Mouse (Mus musculus) cerebellum, adult 11 months (tissue): Measurements from ENCODE around the gene Arhgef18.
A peak's percentile ranks its signal among the peaks of the same experiment; 100 is the strongest.

Experiments used
- DNase-seq: peaks from one replicate; pipeline ENCODE4 v3.0.0; 2022

The Arhgef18 gene

DNA sequence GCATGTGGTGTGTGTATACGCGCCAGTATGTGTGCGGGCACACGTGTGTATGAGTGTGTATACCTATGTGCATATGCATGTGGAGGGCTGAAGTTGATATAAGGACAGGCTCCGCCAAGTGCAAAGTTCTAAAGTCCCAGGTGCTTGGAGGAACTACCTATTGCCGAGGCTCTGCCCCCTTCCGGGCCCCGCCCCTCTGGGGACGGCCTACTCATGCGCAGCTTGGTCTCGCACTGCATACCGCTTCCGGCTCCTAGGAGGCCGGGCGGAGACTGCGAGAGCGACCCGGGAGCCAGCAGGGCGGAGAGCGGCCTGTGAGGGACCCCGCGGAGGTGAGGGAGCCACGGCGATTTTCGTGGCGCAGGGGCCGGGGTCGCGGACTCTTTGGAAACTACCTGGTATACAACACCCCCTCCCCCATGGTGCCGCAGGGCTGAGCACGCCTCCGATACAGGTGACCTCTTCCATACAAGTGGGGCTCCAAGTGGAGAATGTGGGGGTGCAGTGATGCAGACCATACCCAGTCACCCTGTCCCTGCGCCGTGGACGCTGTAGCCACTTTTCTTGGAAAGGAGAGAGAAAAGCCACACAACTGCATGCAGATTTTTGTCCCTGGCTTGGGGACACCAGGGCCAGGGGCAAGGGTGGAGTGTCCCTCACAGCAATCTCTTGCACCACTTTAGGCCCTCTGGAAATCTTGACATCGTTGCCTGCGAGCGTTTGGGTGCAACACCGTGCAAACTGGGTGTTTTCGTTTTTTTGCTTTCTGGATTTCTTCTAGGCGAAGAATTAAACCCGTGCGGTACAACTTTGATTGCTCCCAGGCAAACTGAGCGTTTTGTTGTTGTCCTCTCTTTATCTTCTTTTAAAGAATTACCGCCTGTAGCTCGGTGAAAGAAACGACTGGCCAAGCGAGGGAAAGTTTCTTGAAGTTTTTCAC is at the start of gene Arhgef18:
Gene Arhgef18 (plus strand): TSS at position 236 of the 940 bp plus-strand sequence.
- DNase-seq: peak; percentile 77

DNA sequence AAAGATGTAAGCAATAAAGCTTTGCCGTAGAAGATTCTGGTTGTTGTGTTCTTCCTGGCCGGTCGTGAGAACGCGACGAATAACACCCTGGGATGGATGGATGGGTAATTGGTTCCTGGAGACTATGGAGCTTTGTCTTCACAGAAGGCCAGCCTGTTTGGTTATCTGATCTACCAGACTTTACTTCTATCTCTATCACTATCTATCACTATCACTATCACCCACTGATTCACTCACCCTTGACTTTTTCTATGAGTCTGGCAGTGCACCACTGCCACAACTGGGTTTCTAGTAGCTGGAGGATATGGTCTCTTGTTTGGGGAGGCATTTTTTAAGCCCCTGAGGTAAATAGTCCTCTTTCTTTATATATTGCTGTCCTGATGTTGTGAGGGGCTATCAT is 47.5 kb upstream of the Arhgef18 start:
- DNase-seq: no peak

DNA sequence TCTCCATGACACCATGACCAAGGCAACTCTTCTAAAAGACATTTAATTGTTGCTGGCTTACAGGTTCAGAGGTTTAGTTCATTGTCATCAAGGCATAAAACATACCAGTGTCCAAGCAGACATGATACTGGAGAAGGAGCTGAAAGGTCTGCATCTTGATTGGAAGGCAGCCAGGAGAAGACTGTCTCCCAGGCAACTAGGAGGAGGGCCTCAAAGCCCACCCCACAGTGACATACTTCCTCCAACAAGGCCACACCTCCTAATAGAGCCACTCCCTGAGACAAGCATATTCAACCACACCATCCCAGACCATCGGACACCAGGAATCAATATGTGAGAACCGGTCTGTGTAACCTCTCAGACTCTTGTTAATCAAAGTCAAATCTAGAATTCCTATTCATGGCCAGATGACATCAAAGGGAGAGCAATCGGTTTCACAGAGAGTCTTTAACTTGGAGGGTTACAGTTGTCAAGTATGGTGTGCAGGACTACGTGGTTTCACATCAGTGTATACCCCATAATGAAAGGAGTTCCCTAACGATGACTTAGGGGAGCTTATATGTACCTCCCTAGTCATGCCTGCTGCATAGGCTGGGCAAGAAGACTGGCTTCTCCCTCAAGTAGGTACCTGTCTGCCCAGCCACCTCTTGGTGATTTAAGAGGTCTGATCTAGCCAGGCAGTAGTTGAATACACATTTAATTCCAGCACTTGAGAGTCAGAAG is 46.0 kb upstream of the Arhgef18 start:
- DNase-seq: no peak

DNA sequence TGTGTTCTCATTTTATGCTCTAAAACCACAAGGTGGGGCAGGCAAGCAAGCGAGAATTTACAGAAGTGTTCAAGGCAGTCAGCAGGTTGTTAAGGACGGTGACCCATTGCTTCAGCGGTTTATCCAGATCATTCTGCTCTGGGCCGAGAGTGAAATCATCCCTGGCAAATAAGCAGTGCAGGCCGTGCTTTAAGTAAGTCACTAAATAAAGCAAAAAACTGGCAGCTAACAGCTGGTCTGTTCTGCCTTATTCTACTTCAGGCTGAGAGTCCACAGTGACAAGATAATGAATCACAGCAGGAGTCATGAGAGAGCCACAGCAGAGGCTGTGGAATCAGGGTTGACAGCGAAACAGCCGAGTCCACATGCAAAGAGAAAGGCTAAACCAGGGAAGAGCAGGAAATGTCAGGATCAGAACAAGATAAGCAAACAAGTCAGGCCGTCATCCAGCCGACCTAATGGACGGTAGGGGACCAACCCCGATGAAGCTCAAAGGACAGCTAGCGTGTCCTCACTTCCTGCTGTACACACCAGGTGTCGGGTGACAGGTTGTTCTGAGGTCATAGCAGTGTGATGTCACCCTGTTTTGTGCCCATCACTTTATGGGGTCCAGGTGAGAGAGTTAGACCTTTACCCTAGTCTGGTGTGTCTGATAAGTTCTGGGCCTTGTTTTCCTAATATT is 44.5 kb upstream of the Arhgef18 start:
- no peak for DNase-seq

DNA sequence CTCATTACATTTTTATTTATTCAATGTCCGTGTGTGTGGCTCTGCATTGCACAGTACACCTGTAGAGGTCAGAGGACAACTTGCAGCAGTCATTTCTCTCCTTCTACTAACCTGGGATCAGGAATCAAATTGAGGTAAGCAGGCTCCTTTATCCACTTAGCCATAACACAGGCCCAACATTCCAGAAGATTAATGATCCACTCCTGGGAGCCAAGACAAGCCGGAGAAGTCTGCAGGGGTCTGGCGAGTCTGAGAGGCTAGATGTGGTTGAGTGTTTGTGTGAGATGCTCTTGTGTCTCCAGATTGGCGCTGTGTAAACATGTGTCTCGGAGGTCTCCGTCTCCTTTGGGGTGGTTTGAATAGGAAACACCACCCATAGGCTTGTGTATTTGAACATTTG is 42.1 kb upstream of the Arhgef18 start:
- no peak for DNase-seq

DNA sequence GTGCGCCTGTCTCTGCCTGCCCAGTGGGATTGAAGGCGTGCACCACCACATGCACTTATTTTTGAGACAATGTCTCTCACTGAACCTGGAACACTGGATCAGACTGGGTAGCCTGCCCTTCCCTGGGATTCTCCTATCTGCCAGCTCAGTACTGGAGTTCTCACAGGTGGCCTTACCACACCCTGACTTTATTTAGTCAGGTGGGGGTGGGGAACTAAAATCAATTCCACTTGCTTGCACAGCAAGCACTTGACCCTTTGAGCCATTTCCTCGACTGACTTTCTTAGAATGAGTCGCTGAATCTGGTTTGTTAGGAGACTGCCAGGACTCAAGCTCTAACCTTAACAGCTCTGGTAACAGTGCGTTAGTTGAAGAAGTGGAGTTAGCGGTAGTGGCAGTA is 40.1 kb upstream of the Arhgef18 start:
- no peak for DNase-seq

DNA sequence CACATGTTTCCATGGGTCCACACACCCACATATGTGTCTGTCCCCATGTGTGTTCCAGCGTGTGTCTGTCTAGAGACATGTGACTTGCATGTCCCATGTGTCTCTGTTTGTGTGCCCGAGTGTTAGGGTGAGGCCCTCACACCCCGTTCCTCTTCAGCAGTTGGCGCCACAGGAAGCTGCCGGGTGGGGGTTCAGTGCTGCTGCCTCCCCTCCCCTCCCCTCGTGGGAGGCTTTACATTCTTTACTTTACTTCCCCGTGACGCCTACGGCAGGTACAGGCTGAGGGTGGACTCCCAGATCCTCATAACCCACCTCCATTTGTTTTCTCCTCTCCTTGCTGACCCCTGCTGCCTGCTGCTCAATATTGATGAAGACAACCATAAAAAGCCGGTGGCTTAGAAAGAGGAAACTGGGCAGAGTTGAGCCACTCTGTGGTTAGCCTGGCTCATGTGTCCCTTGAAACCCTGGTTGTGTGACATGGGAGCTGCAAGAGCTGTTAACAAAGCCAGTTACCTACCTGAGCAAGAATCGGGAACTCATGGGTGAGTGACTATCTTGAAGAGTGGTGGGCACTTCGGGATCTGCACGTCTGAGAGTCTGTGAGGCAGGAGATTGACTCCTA is 39.5 kb upstream of the Arhgef18 start, which contains the start of gene A430078G23Rik:
Gene A430078G23Rik (plus strand): TSS at position 227 of the 622 bp plus-strand sequence.
- DNase-seq: no peak

DNA sequence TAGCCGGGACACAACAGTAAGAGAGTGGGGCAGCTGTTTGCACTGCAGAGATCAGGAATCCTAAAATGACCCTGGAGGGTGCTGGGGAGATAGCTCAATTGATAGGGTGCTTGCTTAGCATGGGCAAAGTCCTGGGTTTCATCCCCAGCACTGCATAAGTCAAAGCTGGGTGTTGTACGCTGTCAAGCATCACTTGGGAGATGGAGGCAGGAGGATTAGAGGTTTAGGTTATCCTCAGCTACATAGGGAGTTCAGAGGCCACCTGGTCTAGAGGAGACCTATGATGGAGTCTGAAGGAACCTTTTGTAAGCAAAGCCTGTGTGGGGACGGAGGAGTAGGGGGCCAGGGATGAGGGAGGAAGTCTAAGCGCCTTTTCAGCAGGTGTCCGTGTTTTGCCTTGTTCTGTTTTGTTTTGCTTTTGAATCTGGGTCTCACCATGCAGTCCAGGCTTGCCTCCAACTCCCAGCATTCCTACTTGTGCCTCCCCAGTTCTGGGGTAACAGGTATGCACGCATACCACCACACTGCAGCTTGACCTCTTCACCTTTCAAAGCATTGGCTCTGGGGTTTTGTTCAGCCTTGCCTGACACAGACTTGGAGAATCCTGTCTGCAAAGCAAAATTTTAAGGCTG is 38.9 kb upstream of the Arhgef18 start:
- DNase-seq: no peak

DNA sequence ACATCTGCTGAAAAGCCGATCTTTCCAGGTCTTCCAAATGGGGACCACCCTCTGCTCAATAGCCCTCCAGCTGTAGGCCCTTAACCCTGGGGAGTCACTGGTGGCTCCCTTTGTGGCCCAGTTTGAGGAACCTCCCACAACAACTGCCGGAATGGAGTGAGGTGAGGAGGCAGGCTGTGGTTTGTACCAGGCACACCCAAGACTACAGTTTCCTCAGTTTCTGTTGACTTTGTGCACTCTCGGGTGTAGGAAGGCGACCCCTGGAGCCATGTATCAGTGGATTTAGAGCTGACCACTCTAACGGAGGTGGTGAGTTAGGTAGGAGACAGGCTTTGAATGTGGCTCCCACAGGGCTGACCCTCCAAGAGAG is 38.4 kb upstream of the Arhgef18 start:
- no peak for DNase-seq

DNA sequence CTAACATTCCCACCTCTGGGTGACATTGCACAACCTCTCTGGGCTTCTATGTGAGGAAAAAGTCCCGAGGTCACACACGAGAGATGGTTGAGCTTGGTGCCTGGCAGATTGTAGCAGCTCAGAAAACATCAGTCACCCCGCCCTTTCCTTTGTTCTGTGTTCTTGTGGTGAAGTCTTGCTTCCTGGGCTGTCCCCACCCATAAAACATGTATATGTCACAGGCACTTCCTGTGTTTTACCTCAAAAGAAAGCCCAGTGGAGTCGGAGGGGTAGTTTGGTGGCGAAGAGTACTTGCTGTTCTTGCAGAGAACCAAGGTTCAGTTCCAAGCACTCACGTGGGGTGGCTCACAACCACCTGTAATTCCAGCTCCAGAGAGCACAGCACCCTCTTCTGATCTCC is 37.2 kb upstream of the Arhgef18 start:
- DNase-seq: no peak

DNA sequence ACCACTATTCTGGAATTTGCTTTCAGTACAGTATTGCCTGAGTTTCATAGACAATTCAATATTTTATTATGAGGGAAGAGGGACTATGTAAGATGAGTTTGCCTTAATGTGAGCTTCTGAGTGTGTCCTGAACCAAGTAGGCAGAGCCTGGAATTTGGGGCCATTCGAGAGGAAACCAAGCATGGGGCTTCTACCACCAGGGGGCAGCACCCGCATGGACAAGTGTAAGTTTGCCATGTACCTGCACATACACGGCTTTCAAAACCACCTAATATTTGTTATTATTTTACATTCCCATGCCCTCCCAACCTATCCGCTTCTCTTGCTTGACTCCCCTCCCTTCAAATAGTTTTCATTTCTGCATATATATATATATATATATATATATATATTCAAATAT is 34.7 kb upstream of the Arhgef18 start:
- DNase-seq: peak; percentile 76

DNA sequence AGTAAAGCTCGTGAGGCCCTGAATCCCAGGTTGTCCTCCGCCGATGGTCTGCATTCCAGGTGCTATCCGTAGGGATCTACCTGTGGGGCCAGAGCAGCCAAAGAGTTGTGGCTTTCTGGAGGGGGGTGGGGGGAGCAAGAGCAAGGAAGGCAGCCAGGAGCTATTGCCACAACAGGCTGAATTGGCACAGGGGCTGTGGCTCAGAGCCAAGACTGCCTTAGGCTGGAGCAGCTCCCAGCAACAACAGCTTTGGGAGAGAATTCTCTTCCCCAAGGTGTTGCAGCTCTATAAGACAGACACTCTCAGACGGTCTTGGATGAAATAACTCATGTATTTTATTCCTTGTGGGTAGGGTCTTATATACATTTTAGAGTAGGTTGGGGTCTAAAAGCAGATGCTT is 25.7 kb upstream of the Arhgef18 start:
- DNase-seq: no peak

DNA sequence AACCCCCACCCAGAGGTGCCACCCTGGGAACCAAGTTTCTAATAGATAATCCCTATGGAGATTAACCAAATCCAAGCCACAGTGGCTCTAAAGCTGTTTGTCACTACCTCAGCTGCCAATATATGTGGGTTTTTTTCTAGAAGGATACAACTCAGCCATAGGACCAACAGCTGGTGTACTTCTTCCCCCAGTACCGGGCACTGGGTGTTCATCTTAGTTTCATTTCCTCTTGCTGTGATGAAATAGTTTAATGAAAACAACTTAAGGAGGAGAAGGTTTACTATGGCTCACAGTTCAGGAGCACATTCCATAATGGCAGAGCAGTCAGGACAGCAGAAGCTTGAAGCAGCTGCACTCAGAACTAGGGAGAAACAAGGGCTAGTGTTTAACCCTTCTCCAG is 24.7 kb upstream of the Arhgef18 start:
- no peak for DNase-seq

DNA sequence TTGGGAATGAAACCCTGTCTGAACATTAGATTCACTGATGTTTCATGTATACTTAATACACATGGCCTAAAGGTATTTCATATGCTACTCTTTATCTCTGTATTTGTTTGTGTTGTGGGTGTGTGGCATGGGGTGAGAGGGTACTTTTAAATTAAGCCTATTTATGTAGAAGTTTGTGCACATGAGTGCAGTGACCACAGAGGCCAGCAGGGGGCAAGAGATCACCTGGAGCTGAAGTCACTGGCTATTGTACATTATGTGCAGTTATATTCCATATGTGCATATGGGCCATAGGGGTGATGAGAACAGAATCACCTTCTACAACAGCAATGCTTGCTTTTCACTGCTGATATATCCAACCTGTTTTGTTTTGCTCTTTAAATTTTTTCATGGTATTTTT is 17.1 kb upstream of the Arhgef18 start:
- no peak for DNase-seq

DNA sequence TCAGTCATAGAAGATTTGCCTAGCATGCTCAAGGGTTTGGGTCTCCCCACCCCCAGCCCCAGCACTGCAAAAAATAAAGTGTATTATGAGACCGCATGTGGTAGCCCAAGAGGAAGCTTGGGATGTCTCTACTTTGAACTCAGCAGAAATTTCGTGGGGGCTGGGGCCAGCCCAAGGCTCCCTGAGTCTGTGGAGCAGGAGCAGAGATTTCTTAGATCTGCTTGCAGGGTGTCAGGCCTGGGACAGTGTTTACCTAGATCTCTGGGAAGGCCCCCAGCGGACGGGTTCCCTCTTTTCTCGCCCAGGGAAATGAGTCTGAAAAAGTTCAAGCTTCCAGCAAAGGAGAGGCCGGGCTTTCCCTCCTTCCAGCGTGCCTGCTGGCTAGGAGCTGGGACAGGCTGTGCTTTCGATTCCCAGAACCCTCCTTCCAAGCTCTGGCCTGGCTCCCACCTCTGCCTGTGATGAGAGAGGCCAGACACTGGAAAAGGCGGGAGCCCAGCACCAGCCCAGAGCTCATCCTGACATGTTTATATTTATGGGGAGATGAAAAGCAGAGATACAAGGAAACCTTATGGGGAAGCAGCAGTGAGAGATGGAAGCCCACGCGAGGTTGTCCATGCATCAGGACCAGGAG is 16.0 kb upstream of the Arhgef18 start:
- no peak for DNase-seq

DNA sequence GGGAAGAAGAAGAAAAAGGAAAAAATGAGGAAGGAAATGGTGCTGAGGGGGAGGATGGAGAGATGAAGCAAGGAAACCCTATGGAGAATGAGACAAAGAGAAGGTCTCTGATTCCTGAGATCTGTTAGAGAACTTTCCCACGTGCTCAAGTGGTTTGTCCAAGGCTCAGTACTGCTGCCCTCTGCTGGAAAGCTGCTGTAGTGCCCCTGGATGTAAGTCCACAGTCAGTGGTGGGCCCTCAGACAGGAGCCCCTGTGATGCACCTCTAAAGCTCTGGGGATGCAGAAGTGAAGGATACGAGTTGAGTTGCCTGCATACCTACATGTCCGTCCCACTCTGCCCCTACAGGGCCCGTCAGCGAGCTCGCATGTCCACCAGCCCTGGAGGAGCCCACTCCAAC is 5.5 kb upstream of the Arhgef18 start:
- no peak for DNase-seq

DNA sequence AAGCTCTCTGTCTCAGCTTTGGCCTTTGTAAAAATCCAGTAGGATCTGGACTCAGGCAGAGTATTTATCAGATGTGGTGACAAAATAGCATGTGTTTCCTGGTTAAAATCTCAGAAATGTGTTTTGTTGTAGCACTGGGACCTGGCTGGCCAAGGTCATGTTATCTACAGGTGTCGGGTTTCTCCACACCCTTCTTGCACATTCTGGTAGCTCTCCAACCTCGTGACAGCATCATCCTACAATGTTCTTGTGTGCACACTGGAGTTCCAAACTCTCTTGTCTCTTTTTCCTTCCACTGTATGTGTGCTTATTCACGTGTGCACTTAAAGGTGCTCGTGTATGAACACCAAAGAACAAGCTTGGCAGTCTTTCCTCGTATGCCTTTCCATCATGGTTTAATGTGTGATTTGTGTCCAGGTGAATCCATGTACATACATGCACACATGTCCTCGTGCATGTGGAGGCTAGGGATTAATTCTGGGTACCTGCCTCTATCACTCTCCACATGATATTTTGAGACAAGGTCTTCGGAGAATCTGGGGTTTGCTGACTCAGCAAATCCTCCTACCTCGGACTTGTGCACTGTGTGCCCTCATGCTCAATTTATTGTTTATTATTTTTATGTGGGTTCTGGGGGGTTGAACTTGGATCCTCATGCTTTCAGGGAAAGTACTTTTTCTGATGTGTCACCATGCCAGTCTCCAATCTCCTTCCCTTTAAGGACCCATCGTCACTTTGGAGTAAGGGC is 4.0 kb upstream of the Arhgef18 start:
- DNase-seq: no peak

DNA sequence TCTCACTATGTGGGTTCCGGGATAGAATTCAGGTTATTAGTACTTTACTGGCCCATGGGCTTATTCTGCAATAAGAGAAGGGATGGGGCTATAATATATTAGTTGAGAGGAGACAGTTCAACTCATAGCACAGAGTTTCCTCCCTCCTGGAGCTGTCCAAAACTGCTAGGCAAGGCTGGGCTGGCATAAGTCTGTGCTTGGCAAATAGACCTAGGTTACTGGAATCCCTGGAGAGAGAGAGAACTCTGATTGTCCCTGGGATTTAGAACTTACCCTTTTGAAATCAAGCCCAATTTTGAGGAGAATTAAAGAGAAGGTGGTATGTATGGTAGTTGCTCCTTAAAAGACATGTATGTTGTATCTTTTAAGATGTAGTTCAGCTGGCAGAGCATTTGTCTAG is 3.3 kb upstream of the Arhgef18 start:
- no peak for DNase-seq

DNA sequence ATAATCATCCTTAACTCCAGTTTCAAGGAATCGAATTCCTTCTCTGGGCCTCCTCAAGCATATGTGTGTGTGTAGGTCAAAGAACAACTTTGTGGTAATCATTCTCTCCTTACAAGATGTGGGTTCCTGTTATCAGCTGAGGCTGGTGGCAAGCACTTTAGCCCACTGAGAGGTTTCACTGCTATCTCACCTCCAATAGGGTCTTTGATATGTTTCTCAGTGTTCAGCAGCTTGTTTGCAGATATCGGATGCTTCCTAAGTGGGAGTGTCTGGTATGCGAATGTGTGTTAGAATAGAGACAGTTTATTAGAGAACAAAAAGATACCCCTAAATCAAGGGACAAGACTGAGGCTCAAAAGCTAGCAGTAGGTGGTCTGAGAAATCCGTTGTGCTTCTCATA is 513 bp upstream of the Arhgef18 start:
- DNase-seq: no peak

DNA sequence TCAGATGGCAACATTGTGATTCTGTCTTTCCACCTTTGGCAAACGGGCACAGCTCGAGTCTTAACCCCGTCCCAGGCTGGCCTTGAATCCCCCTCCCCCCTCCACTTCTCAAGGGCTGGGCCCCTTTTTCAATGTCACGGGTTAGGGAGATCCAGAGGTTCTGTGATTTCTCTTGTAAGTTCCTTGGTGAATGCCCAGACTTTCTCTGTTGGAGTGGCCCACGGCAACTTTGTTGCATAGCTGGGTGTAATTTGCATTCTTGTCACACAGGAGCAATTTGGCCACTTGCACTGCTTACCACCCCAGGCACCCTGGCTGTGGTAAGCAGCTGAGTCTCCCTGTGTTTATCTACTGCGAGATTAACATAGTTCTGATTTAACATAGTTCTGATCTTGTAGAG is 1.8 kb downstream of the Arhgef18 start:
- no peak for DNase-seq

DNA sequence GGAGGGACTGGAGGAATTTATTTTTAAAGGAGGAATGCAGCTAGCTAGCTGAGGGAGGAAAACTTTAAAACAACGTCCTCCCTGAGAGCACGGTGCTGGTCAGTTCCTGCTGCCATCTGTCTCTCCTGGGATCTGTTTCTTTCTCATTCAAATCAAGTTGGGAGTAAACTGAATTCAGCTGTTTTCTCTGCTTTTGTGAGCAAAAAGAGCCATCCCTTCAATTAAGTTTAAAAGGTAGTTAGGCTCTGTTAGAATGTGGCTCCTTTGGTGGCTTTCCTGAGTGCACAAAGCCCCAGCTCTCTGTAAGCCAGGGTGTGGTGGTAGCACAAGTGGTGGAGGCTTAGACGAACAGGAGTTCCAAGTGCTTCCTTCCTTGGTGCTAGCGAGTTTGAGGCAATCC is 2.4 kb downstream of the Arhgef18 start:
- no peak for DNase-seq
